Mouse (Mus musculus) granulocyte monocyte progenitor cell, adult 5-6 weeks (primary cell): ENCODE data around the gene 9930021J03Rik. TPM values are rescaled to one million over a fixed set of nuclear protein-coding genes. Genes with fewer than 3 reads are reported as not detected.

ENCODE experiments used
- total RNA-seq, 2 experiments: library from RNA; stranded (forward) in 1 of 2; stranded (reverse) in 1 of 2; fragments of 200-712, 200-1000 nt in 1 of 2; fragments of >200 nt in 1 of 2; fragmentation: Nextera tagmentation in 1 of 2; gene quantifications; 2 replicates each; pipeline ENCODE4 v1.2.3; 2014 to 2017

9930021J03Rik gene
- total RNA-seq, 2 experiments from 2014 or later: 9.6 to 22.3 TPM

Other genes with a start within 250 kb of the 9930021J03Rik start
- 27.7 and 39.2 TPM in 2 replicates for gene Ermp1, start 157.6 kb downstream of the 9930021J03Rik start, total RNA-seq (2014; fragmentation: Nextera tagmentation)
- 52.7 and 61.3 TPM in 2 replicates for gene Ermp1, start 157.6 kb downstream of the 9930021J03Rik start, total RNA-seq (2017)
- gene Mlana, start 108.2 kb downstream of the 9930021J03Rik start, total RNA-seq (2014; fragmentation: Nextera tagmentation): not detected in 2 replicates
- not detected in 2 replicates for gene Mlana, start 108.2 kb downstream of the 9930021J03Rik start, total RNA-seq (2017)
- gene Ranbp6, start 7.0 kb upstream of the 9930021J03Rik start, total RNA-seq (2014; fragmentation: Nextera tagmentation): 8.8 and 13.2 TPM in 2 replicates
- 19.2 and 27.7 TPM in 2 replicates for gene Ranbp6, start 7.0 kb upstream of the 9930021J03Rik start, total RNA-seq (2017)
- gene Il33, start 119.1 kb upstream of the 9930021J03Rik start, total RNA-seq (2014; fragmentation: Nextera tagmentation): not detected in 2 replicates
- gene Il33, start 119.1 kb upstream of the 9930021J03Rik start, total RNA-seq (2017): not detected in 2 replicates
- gene Trpd52l3, start 197.8 kb upstream of the 9930021J03Rik start, total RNA-seq (2014; fragmentation: Nextera tagmentation): not detected in 2 replicates
- gene Trpd52l3, start 197.8 kb upstream of the 9930021J03Rik start, total RNA-seq (2017): not detected in 2 replicates
- gene Uhrf2, start 224.5 kb upstream of the 9930021J03Rik start, total RNA-seq (2014; fragmentation: Nextera tagmentation): 72.0 and 99.0 TPM in 2 replicates
- gene Uhrf2, start 224.5 kb upstream of the 9930021J03Rik start, total RNA-seq (2017): 53.7 and 72.7 TPM in 2 replicates